Mouse (Mus musculus): ENCODE measurements at regions not wholly inside any gene's neighbourhood (a gene's known extent, or its start where the extent isn't known, plus 50 kb on each side); places are given as distances from the start of the nearest gene placed in this dataset.

DNA sequence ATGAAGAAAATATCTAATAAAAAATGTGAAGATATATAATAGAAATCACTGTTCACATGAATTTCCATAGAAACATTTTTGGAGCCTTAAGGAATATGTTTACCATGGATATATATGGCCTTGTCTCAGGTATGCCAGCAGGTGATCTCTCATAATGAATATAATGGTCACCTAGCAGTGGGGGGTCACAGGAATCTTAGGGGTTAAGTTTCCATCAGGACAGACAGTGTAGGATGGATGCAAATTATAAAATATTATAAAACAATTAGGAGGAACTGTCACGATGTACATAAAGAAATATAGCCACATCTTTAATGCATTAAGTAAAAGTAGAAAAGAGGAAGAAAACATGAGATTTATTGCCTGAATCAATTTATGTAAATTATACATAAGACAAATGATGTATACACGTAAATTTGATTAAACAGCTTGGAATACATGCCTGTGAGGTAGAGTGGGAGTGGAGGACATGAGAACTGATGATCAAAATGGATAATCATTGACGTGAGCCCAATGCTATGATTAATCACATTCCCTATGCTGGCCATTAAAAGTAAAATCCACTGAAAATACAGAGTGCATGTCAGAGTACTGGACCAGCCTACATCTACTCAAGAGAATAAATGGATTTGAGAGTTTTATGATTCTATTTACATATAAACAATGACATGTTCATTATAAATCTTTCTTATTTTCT, 693.0 kb upstream of the Gpc5 start:
- H3K4me3 ChIP-seq (ENCODE audit: control insufficient read depth in 1 of 2, insufficient read depth in 1 of 2, low read depth in 1 of 2, low read length in 2 of 2) = no peak overlapping the region
- H3K4me2 ChIP-seq (ENCODE audit: low read length) = no peak overlapping the region
- H3K27ac ChIP-seq (replicated peaks in 1 of 2; ENCODE audit: control insufficient read depth in 1 of 2, insufficient read depth in 1 of 2, low read depth in 2 of 2, low read length in 2 of 2) = no peak overlapping the region
- H3K9ac ChIP-seq (ENCODE audit: low read length) = no peak overlapping the region
- H3K9me3 ChIP-seq (ENCODE audit: control insufficient read depth, low read length) = no peaks in the 10 kb centered on the region
- H3K36me3 ChIP-seq (ENCODE audit: control insufficient read depth, insufficient read depth, low read length) = no peaks in the 10 kb centered on the region
- H3K4me1 ChIP-seq (ENCODE audit: control insufficient read depth in 2 of 2, insufficient read depth in 2 of 2, low read length in 2 of 2) = no peaks in the 10 kb centered on the region
- WGBS = 67% methylated on average over 3 of the region's 3 CpGs
- ATAC-seq (ENCODE audit: insufficient number of reproducible peaks, insufficient read depth, low FRiP score, low read depth) = no peak
- no peaks in the 10 kb centered on the region for H3K27me3 ChIP-seq (ENCODE audit: control insufficient read depth, insufficient read depth, low read length)

DNA sequence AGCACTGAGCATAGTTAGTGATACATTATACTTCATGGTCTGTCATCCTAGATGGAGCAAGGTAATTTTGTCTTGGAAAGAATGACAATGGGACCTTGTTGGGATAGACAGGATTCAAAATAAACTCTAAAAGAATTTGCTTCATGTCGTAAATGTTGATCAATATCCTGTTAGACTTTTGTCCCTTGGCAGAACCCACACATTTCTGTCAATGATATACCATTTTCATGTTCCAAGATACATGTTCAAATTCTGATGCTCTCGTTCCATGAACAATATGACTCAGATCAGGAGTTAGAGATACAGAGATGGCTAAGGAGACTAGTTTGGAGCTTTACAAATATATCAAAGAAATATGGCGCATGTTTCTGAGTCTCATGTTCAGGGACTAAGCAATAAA, 673.2 kb upstream of the Gpc5 start:
- no peak for ATAC-seq (ENCODE audit: insufficient number of reproducible peaks, insufficient read depth, low FRiP score, low read depth)
- no peak overlapping the region for H3K4me2 ChIP-seq (ENCODE audit: low read length)
- no peaks in the 10 kb centered on the region for H3K4me1 ChIP-seq (ENCODE audit: control insufficient read depth in 2 of 2, insufficient read depth in 2 of 2, low read length in 2 of 2)
- no peak overlapping the region for H3K9ac ChIP-seq (ENCODE audit: low read length)
- no peak overlapping the region for H3K27ac ChIP-seq (replicated peaks in 1 of 2; ENCODE audit: control insufficient read depth in 1 of 2, insufficient read depth in 1 of 2, low read depth in 2 of 2, low read length in 2 of 2)
- no peaks in the 10 kb centered on the region for H3K27me3 ChIP-seq (ENCODE audit: control insufficient read depth, insufficient read depth, low read length)
- WGBS = 79% methylated on average over 3 of the region's 3 CpGs
- H3K9me3 ChIP-seq (ENCODE audit: control insufficient read depth, low read length) = no peaks in the 10 kb centered on the region; the same call in 1 of the 2 replicates
- no peak overlapping the region for H3K4me3 ChIP-seq (ENCODE audit: control insufficient read depth in 1 of 2, insufficient read depth in 1 of 2, low read depth in 1 of 2, low read length in 2 of 2)
- no peaks in the 10 kb centered on the region for H3K36me3 ChIP-seq (ENCODE audit: control insufficient read depth, insufficient read depth, low read length)

GRCm38 (mm10) chr14:114425475-114425874, 666.5 kb upstream of the Gpc5 start:
- Histone ChIP-seq H3K4me2 (ENCODE audit: low read length) (no peak overlapping the region), H3K4me3 (ENCODE audit: control insufficient read depth in 1 of 2, insufficient read depth in 1 of 2, low read depth in 1 of 2, low read length in 2 of 2) (no peak overlapping the region), H3K27me3 (ENCODE audit: control insufficient read depth, insufficient read depth, low read length) (no peaks in the 10 kb centered on the region), H3K9me3 (ENCODE audit: control insufficient read depth, low read length) (no peaks in the 10 kb centered on the region), H3K36me3 (ENCODE audit: control insufficient read depth, insufficient read depth, low read length) (no peaks in the 10 kb centered on the region), H3K4me1 (ENCODE audit: control insufficient read depth in 2 of 2, insufficient read depth in 2 of 2, low read length in 2 of 2) (no peaks in the 10 kb centered on the region), H3K9ac (ENCODE audit: low read length) (no peak overlapping the region), H3K27ac (replicated peaks in 1 of 2; ENCODE audit: control insufficient read depth in 1 of 2, insufficient read depth in 1 of 2, low read depth in 2 of 2, low read length in 2 of 2) (no peak overlapping the region)
- WGBS = 68% methylated on average over 2 of the region's 2 CpGs
- no peak for ATAC-seq (ENCODE audit: insufficient number of reproducible peaks, insufficient read depth, low FRiP score, low read depth)

Measured in heart, embryonic 14.5 days (tissue).